Mouse (Mus musculus) C2C12 (cell line): ENCODE measurements around the gene Srgap1. TPM values are rescaled to one million over a fixed set of nuclear protein-coding genes. Genes with fewer than 3 reads are reported as not detected.
"Not testable (repeated sequence)": the region's sequence is repeated elsewhere in the genome, so short reads cannot be mapped to it uniquely, and the experiment has no call there.

ENCODE experiments used
- H3K27me3 ChIP-seq: one replicate; pipeline ENCODE4 v1.6.1; 2011; ENCODE audit not compliant: control insufficient read depth, insufficient read depth, insufficient read length
- H3K36me3 ChIP-seq: one replicate; pipeline ENCODE4 v1.6.1; 2011; ENCODE audit not compliant: control insufficient read depth, insufficient read depth
- H3K4me3 ChIP-seq: one replicate; pipeline ENCODE4 v1.5.1; 2011; ENCODE audit warnings: mild to moderate bottlenecking, control low read depth; ENCODE audit not compliant: poor library complexity, insufficient read depth, severe bottlenecking
- H3K79me2 ChIP-seq: one replicate; pipeline ENCODE4 v1.6.1; 2011; ENCODE audit not compliant: control insufficient read depth, insufficient read depth
- H3K79me3 ChIP-seq: one replicate; pipeline ENCODE4 v1.6.1; 2011; ENCODE audit warnings: low read depth, control low read depth
- H3ac ChIP-seq: one replicate; pipeline ENCODE3; 2011; ENCODE audit warnings: low read depth; ENCODE audit not compliant: control insufficient read depth, insufficient read length
- CEBPB ChIP-seq: IDR thresholded peaks from one replicate; pipeline ENCODE4 v1.6.1; 2011; ENCODE audit warnings: low read depth, mild to moderate bottlenecking, control low read depth, moderate library complexity
- CTCF ChIP-seq: IDR thresholded peaks from one replicate; pipeline ENCODE4 v1.5.1; 2011; ENCODE audit not compliant: control insufficient read depth, insufficient read depth, insufficient read length
- FOSL1 ChIP-seq: IDR thresholded peaks from one replicate; pipeline ENCODE4 v1.8.0; 2011; ENCODE audit warnings: mild to moderate bottlenecking, low read length; ENCODE audit not compliant: poor library complexity, insufficient read depth, severe bottlenecking
- MAX ChIP-seq: IDR thresholded peaks from one replicate; pipeline ENCODE4 v1.6.1; 2011; ENCODE audit warnings: mild to moderate bottlenecking, control low read depth
- MYOD1 ChIP-seq: IDR thresholded peaks from one replicate; pipeline ENCODE4 v1.6.1; 2011; ENCODE audit warnings: low read depth; ENCODE audit not compliant: control insufficient read depth, insufficient read length
- MYOG ChIP-seq: IDR thresholded peaks from one replicate; pipeline ENCODE4 v1.6.1; 2011; ENCODE audit not compliant: control insufficient read depth, insufficient read length; ENCODE audit errors: extremely low read depth
- USF1 ChIP-seq: IDR thresholded peaks from one replicate; pipeline ENCODE4 v1.6.1; 2011; ENCODE audit warnings: low read depth, mild to moderate bottlenecking, control low read depth, moderate library complexity
- polyA plus RNA-seq: library from polyadenylated mRNA; unstranded; fragments of >200 nt; fragmentation: generic; extraction: Trizol; gene quantifications from one replicate; pipeline ENCODE4 v1.2.1, GENCODE M21; 2012; ENCODE audit warnings: missing spikeins

The Srgap1 gene
- polyA plus RNA-seq, 1 experiment: 0.06 TPM

DNA sequence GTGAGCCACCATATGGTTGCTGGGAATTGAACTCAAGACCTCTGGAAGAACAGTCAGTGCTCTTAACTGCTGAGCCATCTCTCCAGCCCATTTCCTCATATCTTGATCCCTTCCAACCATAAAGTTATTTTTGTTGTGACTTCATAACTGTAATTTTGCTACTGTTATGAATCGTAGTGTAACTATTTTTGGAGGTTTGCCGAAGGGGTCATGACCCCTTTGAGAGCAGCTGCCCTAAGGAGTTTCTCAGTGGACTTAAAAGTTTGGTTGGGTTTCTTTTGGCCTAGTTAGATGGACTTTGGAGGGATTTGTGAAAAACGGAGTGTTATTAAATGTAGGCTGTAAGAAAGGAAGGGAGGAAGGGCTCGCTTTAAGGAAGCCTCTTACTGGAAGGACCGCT, 277.4 kb downstream of the Srgap1 start:
- Histone ChIP-seq H3K36me3 (no peaks in the 10 kb centered on the region), H3K79me2 (no peaks in the 10 kb centered on the region), H3ac (no peak overlapping the region), H3K4me3 (no peak overlapping the region), H3K27me3 (no peaks in the 10 kb centered on the region), H3K79me3 (no peaks in the 10 kb centered on the region)
- TF ChIP-seq MAX (no peak), FOSL1 (no peak), MYOG (no peak), CEBPB (no peak), USF1 (no peak), MYOD1 (no peak), CTCF (no peak)

DNA sequence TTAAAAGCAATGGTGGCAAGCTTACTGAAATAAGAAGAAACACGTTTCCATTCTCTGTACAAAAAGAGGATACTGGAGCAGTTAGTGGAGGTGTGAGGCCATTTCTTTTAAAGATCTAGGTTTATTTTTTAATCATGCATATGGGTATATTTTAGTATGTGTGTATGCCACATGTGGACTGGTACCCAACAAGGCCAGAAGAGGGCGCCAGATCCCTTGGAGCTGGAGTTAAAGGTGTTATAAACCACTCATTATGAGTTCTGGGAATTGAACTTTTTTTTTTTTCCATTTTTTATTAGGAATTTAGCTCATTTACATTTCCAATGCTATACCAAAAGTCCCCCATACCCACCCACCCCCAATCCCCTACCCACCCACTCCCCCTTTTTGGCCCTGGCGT, 279.8 kb downstream of the Srgap1 start:
- not testable (repeated sequence) for H3K27me3 ChIP-seq, H3K79me3 ChIP-seq, H3ac ChIP-seq, H3K4me3 ChIP-seq, H3K79me2 ChIP-seq, H3K36me3 ChIP-seq

DNA sequence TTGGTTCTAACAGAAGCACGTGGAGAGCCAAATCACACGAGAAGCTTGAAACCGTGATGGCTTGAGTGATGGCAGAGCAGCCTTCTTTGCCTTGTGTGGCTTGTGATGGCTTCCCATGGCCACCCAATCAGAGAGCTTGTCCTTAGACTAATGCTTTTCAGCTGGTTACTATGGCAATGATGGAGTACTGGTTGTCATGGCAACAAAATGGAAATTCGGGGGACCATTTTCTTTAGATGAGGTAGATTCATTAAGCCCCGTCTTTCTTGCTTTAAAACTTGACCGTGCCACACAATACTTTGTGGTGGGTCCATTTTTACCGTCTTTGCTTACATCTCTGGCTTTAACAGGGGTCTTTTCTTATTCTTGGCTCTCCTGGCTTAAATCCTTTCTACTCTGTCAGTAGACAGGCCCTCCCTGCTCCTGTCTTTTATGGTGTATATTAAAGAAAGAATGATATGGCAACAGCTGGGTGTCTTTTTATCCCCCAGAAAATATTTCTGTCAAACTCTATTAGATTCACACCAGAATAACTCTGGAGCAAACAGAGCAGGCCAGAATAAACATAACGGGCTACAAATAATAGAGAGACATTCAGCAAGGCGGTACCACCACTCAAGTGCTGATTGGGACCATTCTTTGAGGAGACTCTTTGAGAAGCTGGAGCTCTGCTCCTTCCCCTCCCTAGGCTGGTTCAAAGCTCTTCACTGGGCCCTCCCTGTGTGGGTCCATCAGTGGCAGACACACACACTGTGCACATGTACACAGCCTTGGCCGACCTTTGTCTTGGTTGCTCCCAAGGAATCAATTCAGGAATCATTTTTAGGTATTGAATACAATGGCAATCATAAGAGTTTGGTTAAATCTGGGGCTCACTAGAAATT, 281.7 kb downstream of the Srgap1 start:
- H3K36me3 ChIP-seq: no peaks in the 10 kb centered on the region

DNA sequence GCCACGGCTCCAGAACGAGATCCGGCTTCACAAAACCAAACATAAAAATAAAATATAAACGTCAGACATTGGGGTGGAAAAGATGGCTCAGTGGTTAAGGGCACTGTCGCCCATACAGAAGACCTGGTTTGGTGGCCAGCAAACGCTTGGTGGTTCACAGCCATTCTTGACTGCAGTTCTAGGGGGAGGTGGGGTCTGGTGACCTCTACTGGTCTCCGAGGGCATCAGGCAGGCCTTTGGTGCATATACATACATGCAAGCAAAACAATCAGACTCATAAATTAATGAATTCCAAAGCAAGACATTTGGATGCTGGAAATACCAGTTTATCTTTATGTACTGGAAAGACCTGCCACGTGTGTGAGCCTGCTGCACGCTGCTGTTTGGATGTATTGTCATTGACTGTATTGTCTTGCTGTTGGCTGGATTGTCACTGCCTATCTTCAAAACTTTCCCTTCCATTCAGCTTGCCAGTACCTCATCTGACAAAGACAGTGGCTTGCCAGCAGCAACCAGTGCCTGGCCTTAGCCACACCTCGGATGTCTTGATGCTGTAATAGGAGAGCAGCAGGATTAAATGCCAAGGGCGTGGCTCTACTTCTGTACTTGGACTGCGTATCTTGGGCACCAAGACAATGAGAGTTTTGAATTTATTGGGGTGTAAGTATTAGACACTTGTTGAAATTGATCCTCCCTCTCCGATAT, 282.5 kb downstream of the Srgap1 start:
- Histone ChIP-seq H3ac (no peak overlapping the region), H3K79me3 (no peaks in the 10 kb centered on the region), H3K36me3 (no peaks in the 10 kb centered on the region), H3K27me3 (no peaks in the 10 kb centered on the region), H3K4me3 (no peak overlapping the region), H3K79me2 (no peaks in the 10 kb centered on the region)
- TF ChIP-seq FOSL1 (no peak), CTCF (no peak), MAX (no peak), MYOD1 (no peak), USF1 (no peak), MYOG (no peak), CEBPB (no peak)

More for the DNA sequence above, 281.7 kb downstream of the Srgap1 start:
- no peaks in the 10 kb centered on the region for H3K79me2 ChIP-seq
- TF ChIP-seq USF1 (no peak), CEBPB (no peak), MAX (no peak), MYOD1 (no peak), CTCF (no peak), MYOG (no peak), FOSL1 (no peak)
- H3K27me3 ChIP-seq: no peaks in the 10 kb centered on the region
- no peak overlapping the region for H3ac ChIP-seq
- no peaks in the 10 kb centered on the region for H3K79me3 ChIP-seq
- H3K4me3 ChIP-seq: no peak overlapping the region

DNA sequence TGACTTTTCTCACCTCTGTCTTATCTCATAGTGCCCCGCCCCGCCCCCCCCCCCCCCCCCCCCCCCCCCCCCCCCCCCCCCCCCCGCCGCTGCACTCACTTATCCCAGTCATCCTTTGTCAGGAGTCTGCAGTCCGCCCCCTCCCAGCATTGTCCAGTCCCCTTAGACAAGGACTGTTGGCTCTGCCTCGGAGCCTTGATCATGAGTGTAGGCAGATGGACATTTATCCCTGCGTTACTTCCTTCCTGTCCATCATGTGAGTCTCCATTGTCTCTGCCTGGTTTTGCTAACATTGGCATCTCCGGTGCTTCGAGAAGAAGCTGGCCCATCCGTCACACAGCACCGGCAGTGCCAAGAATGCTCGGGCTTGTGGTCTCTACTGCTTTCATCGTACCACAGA, 283.9 kb downstream of the Srgap1 start:
- TF ChIP-seq CEBPB (no peak), CTCF (no peak), MYOG (no peak), FOSL1 (no peak), MYOD1 (no peak), USF1 (no peak), MAX (no peak)
- Histone ChIP-seq H3K36me3 (no peaks in the 10 kb centered on the region), H3K27me3 (no peaks in the 10 kb centered on the region), H3K79me2 (no peaks in the 10 kb centered on the region), H3K4me3 (no peak overlapping the region), H3K79me3 (no peaks in the 10 kb centered on the region), H3ac (no peak overlapping the region)
